Mouse (Mus musculus) forebrain, embryonic 14.5 days (tissue): ENCODE data around the gene Prc1. TPM values are rescaled to one million over a fixed set of nuclear protein-coding genes. Genes with fewer than 3 reads are reported as not detected.

Experiments used
- polyA plus RNA-seq: library from polyadenylated mRNA; unstranded; fragments of >200 nt; fragmentation: Nextera tagmentation; extraction: Ambion mirVana; gene quantifications from 2 replicates; pipeline ENCODE4 v1.2.1, GENCODE M21; 2014

Prc1 gene
- polyA plus RNA-seq, 1 experiment from 2014 or later: 125 TPM

Other genes with a start within 250 kb of the Prc1 start
- gene Idh2, start 179.1 kb upstream of the Prc1 start, polyA plus RNA-seq: 315 and 338 TPM in 2 replicates
- 11.6 and 12.8 TPM in 2 replicates for gene Sema4b, start 107.6 kb upstream of the Prc1 start, polyA plus RNA-seq
- gene Cib1, start 61.6 kb upstream of the Prc1 start, polyA plus RNA-seq: 32.7 and 38.5 TPM in 2 replicates
- gene Gdpgp1, start 61.6 kb upstream of the Prc1 start, polyA plus RNA-seq: 2.1 and 2.7 TPM in 2 replicates
- 0.87 and 1.2 TPM in 2 replicates for gene Ttll13, start 48.1 kb upstream of the Prc1 start, polyA plus RNA-seq
- 71.2 and 71.8 TPM in 2 replicates for gene Ngrn, start 33.2 kb upstream of the Prc1 start, polyA plus RNA-seq
- 6.1 and 10.9 TPM in 2 replicates for gene Vps33b, start 24.8 kb upstream of the Prc1 start, polyA plus RNA-seq
- gene Rccd1, start 30.0 kb downstream of the Prc1 start, polyA plus RNA-seq: 7.0 and 11.4 TPM in 2 replicates
- gene Unc45a, start 46.6 kb downstream of the Prc1 start, polyA plus RNA-seq: 29.6 and 36.4 TPM in 2 replicates
- gene Hddc3, start 48.7 kb downstream of the Prc1 start, polyA plus RNA-seq: 27.2 and 30.7 TPM in 2 replicates
- gene Man2a2, start 76.9 kb downstream of the Prc1 start, polyA plus RNA-seq: 7.6 and 10.5 TPM in 2 replicates
- 2.4 and 3.5 TPM in 2 replicates for gene Fes, start 93.5 kb downstream of the Prc1 start, polyA plus RNA-seq
- gene Furin, start 111.0 kb downstream of the Prc1 start, polyA plus RNA-seq: 3.9 and 4.1 TPM in 2 replicates
- gene Blm, start 240.7 kb downstream of the Prc1 start, polyA plus RNA-seq: 11.3 and 12.6 TPM in 2 replicates